Mouse (Mus musculus) limb, embryonic 12.5 days (tissue): Measurements from ENCODE around the gene Tk2. TPM values are rescaled to one million over a fixed set of nuclear protein-coding genes. Genes with fewer than 3 reads are reported as not detected.
A peak's percentile ranks its signal among the peaks of the same experiment; 100 is the strongest.
"Not testable (repeated sequence)": the region's sequence is repeated elsewhere in the genome, so short reads cannot be mapped to it uniquely, and the experiment has no call there.

Source experiments
- ATAC-seq: fragments of 200-750 bp; cut with Nextera tagmentation; 2 replicates; pipeline ENCODE4 v1.8.0; 2017; ENCODE audit warnings: low read depth, moderate TSS enrichment; ENCODE audit not compliant: insufficient number of reproducible peaks, insufficient read depth, low FRiP score, low TSS enrichment
- H3K27ac ChIP-seq: fragments of 300-500 bp; sonication (generic); 2 replicates; pipeline ENCODE4 v1.5.1; 2016; ENCODE audit warnings: mild to moderate bottlenecking, moderate library complexity
- H3K27me3 ChIP-seq: fragments of 300-500 bp; sonication (generic); 2 replicates; pipeline ENCODE4 v1.6.1; 2016; ENCODE audit warnings: mild to moderate bottlenecking, moderate library complexity
- H3K36me3 ChIP-seq: fragments of 300-500 bp; sonication (generic); 2 replicates; pipeline ENCODE4 v1.6.1; 2016; ENCODE audit warnings: mild to moderate bottlenecking, moderate library complexity
- H3K4me1 ChIP-seq: fragments of 300-500 bp; sonication (generic); replicated peaks from 2 replicates; pipeline ENCODE4 v1.6.1; 2016
- H3K4me2 ChIP-seq: fragments of 300-500 bp; sonication (generic); 2 replicates; pipeline ENCODE4 v1.6.1; 2016; ENCODE audit warnings: mild to moderate bottlenecking, moderate library complexity
- H3K4me3 ChIP-seq: fragments of 300-500 bp; sonication (generic); replicated peaks from 2 replicates; pipeline ENCODE4 v1.5.1; 2016; ENCODE audit warnings: mild to moderate bottlenecking
- H3K9ac ChIP-seq: fragments of 300-500 bp; sonication (generic); replicated peaks from 2 replicates; pipeline ENCODE4 v1.6.1; 2016; ENCODE audit warnings: mild to moderate bottlenecking, moderate library complexity
- H3K9me3 ChIP-seq: fragments of 300-500 bp; sonication (generic); 2 replicates; pipeline ENCODE4 v1.6.1; 2016; ENCODE audit warnings: mild to moderate bottlenecking, moderate library complexity
- WGBS: fragments of 180-500 bp; shearing (Covaris S2); methylation state at CpG from one replicate; pipeline ENCODE4 v1.1.7; 2016; 5-methylcytosine and 5-hydroxymethylcytosine counted together
- polyA plus RNA-seq: library from polyadenylated mRNA; unstranded; fragments of >200 nt; fragmentation: Nextera tagmentation; extraction: Ambion mirVana; gene quantifications from 2 replicates; pipeline ENCODE4 v1.2.1, GENCODE M21; 2016

Tk2 gene
- polyA plus RNA-seq: 22.1 and 26.0 TPM in 2 replicates

GRCm38 (mm10) chr8:104248276-104248675 lies at the start of gene Tk2:
TSS of gene Tk2 (minus strand) at chr8:104248558.
- under 1% methylated on average over 28 of the region's 28 CpGs for WGBS
- Histone ChIP-seq H3K36me3 (peaks cover 10% of the 10 kb centered on the region; the same call in 1 of the 2 replicates), H3K27ac (no peak within 1 kb of the TSS)

GRCm38 (mm10) chr8:104294396-104294795 lies 46.0 kb upstream of the Tk2 start:
- Histone ChIP-seq H3K27ac (no peak overlapping the region), H3K9me3 (no peaks in the 10 kb centered on the region), H3K4me2 (no peak overlapping the region), H3K4me3 (no peak overlapping the region), H3K36me3 (no peaks in the 10 kb centered on the region), H3K27me3 (no peaks in the 10 kb centered on the region), H3K4me1 (no peaks in the 10 kb centered on the region), H3K9ac (no peak overlapping the region)
- no peak for ATAC-seq
- 85% methylated on average over 1 of the region's 1 CpGs for WGBS

More at GRCm38 (mm10) chr8:104248276-104248675, at the start of gene Tk2:
- Histone ChIP-seq H3K4me1 (peaks cover 18% of the 10 kb centered on the region), H3K4me2 (peak within 1 kb of the TSS; percentile 84), H3K9me3 (no peaks in the 10 kb centered on the region), H3K4me3 (peak within 1 kb of the TSS; percentile 82), H3K9ac (peak within 1 kb of the TSS; percentile 71), H3K27me3 (no peaks in the 10 kb centered on the region)
- peak; percentile 82 for ATAC-seq

GRCm38 (mm10) chr8:104293081-104293480 lies 44.7 kb upstream of the Tk2 start, which contains the start of gene Cmtm2a:
TSS of gene Cmtm2a (minus strand) at chr8:104293181.
- not testable (repeated sequence) for H3K9me3 ChIP-seq, H3K4me2 ChIP-seq, H3K4me3 ChIP-seq, H3K9ac ChIP-seq, ATAC-seq, H3K27me3 ChIP-seq, H3K4me1 ChIP-seq, H3K27ac ChIP-seq, H3K36me3 ChIP-seq
- WGBS: 85% methylated on average over 12 of the region's 12 CpGs

- H3K9ac ChIP-seq: no peak overlapping the region
- peaks cover 9% of the 10 kb centered on the region for H3K36me3 ChIP-seq
- 90% methylated on average over 6 of the region's 6 CpGs for WGBS
- H3K27me3 ChIP-seq: no peaks in the 10 kb centered on the region
- H3K4me2 ChIP-seq: no peak overlapping the region
- H3K9me3 ChIP-seq: no peaks in the 10 kb centered on the region
- no peak for ATAC-seq
- no peaks in the 10 kb centered on the region for H3K4me1 ChIP-seq
- H3K27ac ChIP-seq: no peak overlapping the region
- no peak overlapping the region for H3K4me3 ChIP-seq
These were observed 20.6 kb upstream of the Tk2 start for GRCm38 (mm10) chr8:104268937-104269440.

- peaks cover 15% of the 10 kb centered on the region for H3K36me3 ChIP-seq
- no peaks in the 10 kb centered on the region for H3K9me3 ChIP-seq
- no peak overlapping the region for H3K4me3 ChIP-seq
- no peak overlapping the region for H3K9ac ChIP-seq
- H3K4me2 ChIP-seq: no peak overlapping the region
- H3K27me3 ChIP-seq: no peaks in the 10 kb centered on the region
- H3K4me1 ChIP-seq: no peaks in the 10 kb centered on the region
- no peak overlapping the region for H3K27ac ChIP-seq
- ATAC-seq: no peak
These were observed 20.0 kb upstream of the Tk2 start for GRCm38 (mm10) chr8:104268368-104268767.

- ATAC-seq, H3K4me2 ChIP-seq, H3K4me1 ChIP-seq, H3K27ac ChIP-seq, H3K4me3 ChIP-seq, H3K9ac ChIP-seq, H3K27me3 ChIP-seq, H3K9me3 ChIP-seq: not testable (repeated sequence)
- 96% methylated on average over 22 of the region's 22 CpGs for WGBS
- peaks cover 39% of the 10 kb centered on the region for H3K36me3 ChIP-seq
These were observed 16.0 kb upstream of the Tk2 start for GRCm38 (mm10) chr8:104264271-104264935.

GRCm38 (mm10) chr8:104261802-104262201 lies 13.4 kb upstream of the Tk2 start:
- not testable (repeated sequence) for H3K4me2 ChIP-seq, H3K9ac ChIP-seq, H3K4me1 ChIP-seq, ATAC-seq, H3K4me3 ChIP-seq, H3K27ac ChIP-seq, H3K9me3 ChIP-seq, H3K27me3 ChIP-seq
- 91% methylated on average over 5 of the region's 5 CpGs for WGBS
- peaks cover 64% of the 10 kb centered on the region for H3K36me3 ChIP-seq

- H3K4me3 ChIP-seq: no peak overlapping the region
- H3K9ac ChIP-seq: no peak overlapping the region
- H3K36me3 ChIP-seq: peaks cover 11% of the 10 kb centered on the region
- WGBS: 90% methylated on average over 3 of the region's 3 CpGs
- H3K4me1 ChIP-seq: peaks cover 8% of the 10 kb centered on the region
- H3K27ac ChIP-seq: no peak overlapping the region
- no peaks in the 10 kb centered on the region for H3K27me3 ChIP-seq
- H3K9me3 ChIP-seq: 0 out of 2 replicates have a peak, but pooled peaks cover under 1% of the 10 kb centered on the region
- ATAC-seq: no peak
- no peak overlapping the region for H3K4me2 ChIP-seq
These were observed 4.7 kb upstream of the Tk2 start for GRCm38 (mm10) chr8:104253016-104253415.

GRCm38 (mm10) chr8:104251461-104251860 lies 3.1 kb upstream of the Tk2 start:
- Histone ChIP-seq H3K9me3 (no peaks in the 10 kb centered on the region), H3K27me3 (no peaks in the 10 kb centered on the region), H3K36me3 (no peaks in the 10 kb centered on the region), H3K4me1 (peaks cover 18% of the 10 kb centered on the region), H3K4me2 (peak overlapping the region; percentile 76), H3K4me3 (peak overlapping the region; percentile 63), H3K9ac (peak overlapping the region; percentile 70), H3K27ac (peak overlapping the region; percentile 90)
- WGBS: under 1% methylated on average over 7 of the region's 7 CpGs
- peak; percentile 1; the same call in 1 of the 2 replicates for ATAC-seq

GRCm38 (mm10) chr8:104250439-104251367 lies 2.3 kb upstream of the Tk2 start, which contains the start of gene Cklf:
TSS of gene Cklf (plus strand) at chr8:104250861.
- 4% methylated on average over 41 of the region's 41 CpGs for WGBS
- peak; percentile 86 for ATAC-seq
- Histone ChIP-seq H3K9ac (peak within 1 kb of the TSS; percentile 70), H3K27ac (peak within 1 kb of the TSS; percentile 90), H3K4me3 (peak within 1 kb of the TSS; percentile 63), H3K9me3 (no peaks in the 10 kb centered on the region), H3K27me3 (no peaks in the 10 kb centered on the region), H3K4me2 (peak within 1 kb of the TSS; percentile 76), H3K4me1 (peaks cover 18% of the 10 kb centered on the region), H3K36me3 (no peaks in the 10 kb centered on the region)

GRCm38 (mm10) chr8:104249442-104249996 lies 1.2 kb upstream of the Tk2 start:
- H3K27me3 ChIP-seq: no peaks in the 10 kb centered on the region
- H3K27ac ChIP-seq: no peak overlapping the region
- no peak overlapping the region for H3K9ac ChIP-seq
- WGBS: 87% methylated on average over 7 of the region's 7 CpGs
- no peak for ATAC-seq
- H3K4me3 ChIP-seq: no peak overlapping the region
- no peak overlapping the region for H3K4me2 ChIP-seq
- peaks cover 18% of the 10 kb centered on the region for H3K4me1 ChIP-seq
- peaks cover 8% of the 10 kb centered on the region; the same call in 1 of the 2 replicates for H3K36me3 ChIP-seq
- H3K9me3 ChIP-seq: no peaks in the 10 kb centered on the region
